In genomic region chr19:10605293-10605900, GRCm38 (mm10) we compare ENCODE assay signal across 7 mouse cellular contexts. TPM values are rescaled to one million over a fixed set of nuclear protein-coding genes. Genes with fewer than 3 reads are reported as not detected.
DNase-seq lines count a peak whose midpoint lies in the region; ATAC-seq lines count a peak whose summit lies in the region.

TSS of gene Ddb1 (plus strand) at chr19:10605327.
TSS of gene Tkfc (minus strand) at chr19:10605654.

- H3K27me3 ChIP-seq in intestine, embryonic 16.5 days (replicated peaks; ENCODE audit: control insufficient read depth, insufficient read depth, low read length), result no peaks in the 10 kb centered on the region
- no peaks in the 10 kb centered on the region for H3K27me3 ChIP-seq in midbrain, embryonic 11.5 days (ENCODE audit: control insufficient read depth, insufficient read depth, low read length)

- H3K36me3 ChIP-seq in intestine, embryonic 16.5 days (ENCODE audit: control insufficient read depth, insufficient read depth, low read length), result peaks cover 19% of the 10 kb centered on the region
- H3K36me3 ChIP-seq in midbrain, embryonic 11.5 days (ENCODE audit: control insufficient read depth, insufficient read depth, low read length), result peaks cover 12% of the 10 kb centered on the region; the same call in 1 of the 2 replicates

- peak; percentile 97 for ATAC-seq in intestine, embryonic 16.5 days
- ATAC-seq in midbrain, embryonic 11.5 days (ENCODE audit: low FRiP score), result peak; percentile 97

- DNase-seq in adrenal gland, adult 2 months, result peak; percentile 99
- DNase-seq in embryo, embryonic 11.5 days (ENCODE audit: low read depth, low spot score), result peak; percentile 97
- peak; percentile 98 to 99 for DNase-seq in gastrocnemius, postnatal 4 days (ENCODE audit: low spot score in 2 of 2)
- peak; percentile 99 for DNase-seq in left cerebral cortex, postnatal 36 days (ENCODE audit: low spot score in 2 of 2)
- DNase-seq in midbrain, embryonic 11.5 days (ENCODE audit: low spot score, missing footprints), result peak; percentile 100
- peak; percentile 98 for DNase-seq in skeletal muscle tissue, adult 2 months (ENCODE audit: low read depth, low spot score)

- H3K9ac ChIP-seq in intestine, embryonic 16.5 days (ENCODE audit: low read depth, low read length), result peak within 1 kb of the TSS; percentile 97
- peak within 1 kb of the TSS; percentile 93 for H3K9ac ChIP-seq in midbrain, embryonic 11.5 days (ENCODE audit: low read length)

- peak within 1 kb of the TSS; percentile 91 for H3K4me3 ChIP-seq in intestine, embryonic 16.5 days (ENCODE audit: low read length)
- H3K4me3 ChIP-seq in midbrain, embryonic 11.5 days (ENCODE audit: low read depth, low read length), result peak within 1 kb of the TSS; percentile 98

- intact Hi-C loops in left cerebral cortex, postnatal 36 days (cut with DNase I), result loop anchor here (1.0 to 2.0 kb wide), 2 partner anchors 28 to 51 kb away; partner anchors contain the start of genes Cyb561a3 and Tmem138

- peaks cover 17% of the 10 kb centered on the region for H3K4me1 ChIP-seq in intestine, embryonic 16.5 days (ENCODE audit: control insufficient read depth, insufficient read depth, low read length)
- peaks cover 16% of the 10 kb centered on the region for H3K4me1 ChIP-seq in midbrain, embryonic 11.5 days (ENCODE audit: control insufficient read depth, insufficient read depth, low read length)

- 1% methylated on average over 49 of the region's 49 CpGs for WGBS in intestine, embryonic 16.5 days
- under 1% methylated on average over 48 of the region's 49 CpGs for WGBS in midbrain, embryonic 11.5 days

- H3K4me2 ChIP-seq in intestine, embryonic 16.5 days (ENCODE audit: low read depth, low read length), result peak within 1 kb of the TSS; percentile 69
- peak within 1 kb of the TSS; percentile 71 for H3K4me2 ChIP-seq in midbrain, embryonic 11.5 days

- H3K9me3 ChIP-seq in intestine, embryonic 16.5 days (ENCODE audit: control insufficient read depth, low read length), result no peaks in the 10 kb centered on the region
- H3K9me3 ChIP-seq in midbrain, embryonic 11.5 days (ENCODE audit: control insufficient read depth, low read length), result no peaks in the 10 kb centered on the region

- peak within 1 kb of the TSS; percentile 94 for H3K27ac ChIP-seq in intestine, embryonic 16.5 days (ENCODE audit: low read length)
- peak within 1 kb of the TSS; percentile 83 for H3K27ac ChIP-seq in midbrain, embryonic 11.5 days (ENCODE audit: low read depth, low read length)

RNA-seq across cellular contexts. Expression of gene Ddb1, which starts in this region (rescaled TPM):
- 100 to 1,000 TPM; 255 to 264 TPM for total RNA-seq in adrenal gland, adult 2 months (2021)
- polyA plus RNA-seq in adrenal gland, adult 2 months (2012; rRNA removed), result 64.9 and 105 TPM in 2 replicates
- total RNA-seq in gastrocnemius, postnatal 4 days (2021), result 100 to 1,000 TPM; 338 to 352 TPM
- polyA plus RNA-seq in intestine, embryonic 16.5 days (2015; fragmentation: Nextera tagmentation; extraction: Ambion mirVana), result 268 and 271 TPM in 2 replicates
- total RNA-seq in left cerebral cortex, postnatal 36 days (2021), result 100 to 1,000 TPM; 193 to 209 TPM
- 393 and 396 TPM in 2 replicates for polyA plus RNA-seq in midbrain, embryonic 11.5 days (2014; fragmentation: Nextera tagmentation; extraction: Ambion mirVana)

RNA-seq across cellular contexts. Expression of gene Tkfc, which starts in this region (rescaled TPM):
- 10 to 100 TPM; 17.2 to 20.9 TPM for total RNA-seq in adrenal gland, adult 2 months (2021)
- polyA plus RNA-seq in adrenal gland, adult 2 months (2012; rRNA removed), result 11.2 and 12.6 TPM in 2 replicates
- 10 to 100 TPM; 13.3 to 14.0 TPM for total RNA-seq in gastrocnemius, postnatal 4 days (2021)
- 70.8 and 81.3 TPM in 2 replicates for polyA plus RNA-seq in intestine, embryonic 16.5 days (2015; fragmentation: Nextera tagmentation; extraction: Ambion mirVana)
- total RNA-seq in left cerebral cortex, postnatal 36 days (2021), result 10 to 100 TPM; 20.0 to 23.1 TPM
- polyA plus RNA-seq in midbrain, embryonic 11.5 days (2014; fragmentation: Nextera tagmentation; extraction: Ambion mirVana), result 22.9 and 23.9 TPM in 2 replicates

Comparison
In these comparisons a context has a peak if more than half of its experiments do, and no peak if none do; other contexts are left out.
1. Peak in every context shown above with its lines: DNase-seq, ATAC-seq, H3K4me3 ChIP-seq and H3K27ac ChIP-seq.